Comparison of ENCODE assay signal across 8 mouse cellular contexts in the genomic region with DNA sequence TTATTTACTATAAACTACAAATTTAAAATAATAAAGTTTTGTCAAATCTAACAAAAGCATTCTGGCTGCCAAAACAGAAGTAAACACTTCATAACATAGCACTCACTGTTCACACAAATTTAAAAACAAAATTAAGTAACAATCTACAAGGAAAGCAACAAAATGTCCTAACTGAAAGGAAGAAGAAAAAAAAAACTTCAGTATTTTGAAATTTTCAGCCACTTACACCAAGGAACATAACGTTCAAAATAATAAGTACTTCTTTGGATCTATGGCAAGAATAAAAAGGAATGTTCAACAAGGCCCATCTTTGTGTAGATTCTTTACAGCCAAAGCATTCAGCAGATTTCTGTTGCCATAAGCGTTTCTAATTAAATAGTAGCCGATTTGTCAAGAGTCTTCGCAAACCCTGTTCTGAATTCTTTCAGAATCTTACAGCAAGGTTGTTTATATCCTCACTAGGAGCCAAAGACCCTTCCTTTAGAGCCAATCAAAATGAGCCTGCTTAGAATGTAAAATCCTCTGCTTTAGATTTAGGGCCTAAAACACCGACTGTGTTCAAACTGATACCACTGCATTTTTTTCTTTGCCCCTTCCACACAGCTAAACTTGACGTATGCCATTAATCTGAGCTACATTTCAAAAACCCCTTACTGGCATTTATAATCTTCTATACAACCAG. TPM values are rescaled to one million over a fixed set of nuclear protein-coding genes. Genes with fewer than 3 reads are reported as not detected.
DNase-seq lines count a peak whose midpoint lies in the region; ATAC-seq lines count a peak whose summit lies in the region.

No protein-coding gene starts in this region.

- H3K27ac ChIP-seq in lung, embryonic 16.5 days (ENCODE audit: low read length): peak overlapping the region; percentile 66
- no peak overlapping the region for H3K27ac ChIP-seq in embryonic facial prominence, embryonic 12.5 days
- no peak overlapping the region for H3K27ac ChIP-seq in intestine, embryonic 16.5 days (ENCODE audit: low read length)
- H3K27ac ChIP-seq in neural tube, embryonic 15.5 days (replicated peaks): peak overlapping the region; percentile 98

- 3% methylated on average over 6 of the region's 6 CpGs for WGBS in lung, embryonic 16.5 days
- WGBS in embryonic facial prominence, embryonic 12.5 days: 8% methylated on average over 6 of the region's 6 CpGs
- 5% methylated on average over 6 of the region's 6 CpGs for WGBS in intestine, embryonic 16.5 days
- WGBS in neural tube, embryonic 15.5 days: 4% methylated on average over 6 of the region's 6 CpGs

- peak overlapping the region; percentile 98 for H3K9ac ChIP-seq in lung, embryonic 16.5 days (ENCODE audit: low read length)
- peak overlapping the region; percentile 98 for H3K9ac ChIP-seq in embryonic facial prominence, embryonic 12.5 days
- peak overlapping the region; percentile 96 for H3K9ac ChIP-seq in intestine, embryonic 16.5 days (ENCODE audit: low read depth, low read length)
- H3K9ac ChIP-seq in neural tube, embryonic 15.5 days (replicated peaks): peak overlapping the region; percentile 98

- no peak for DNase-seq in lung, postnatal 4 days
- DNase-seq in urinary bladder, adult 18-20 months (ENCODE audit: low spot score in 2 of 2): no peak
- DNase-seq in kidney, postnatal 25 days: no peak
- no peak for DNase-seq in cerebellum, postnatal 14 days

- H3K9me3 ChIP-seq in lung, embryonic 16.5 days (ENCODE audit: control insufficient read depth, low read length): no peaks in the 10 kb centered on the region
- no peaks in the 10 kb centered on the region for H3K9me3 ChIP-seq in embryonic facial prominence, embryonic 12.5 days
- no peaks in the 10 kb centered on the region for H3K9me3 ChIP-seq in intestine, embryonic 16.5 days (ENCODE audit: control insufficient read depth, low read length)
- no peaks in the 10 kb centered on the region for H3K9me3 ChIP-seq in neural tube, embryonic 15.5 days (replicated peaks)

- peak overlapping the region; percentile 76 for H3K4me2 ChIP-seq in lung, embryonic 16.5 days (ENCODE audit: low read depth, low read length)
- H3K4me2 ChIP-seq in embryonic facial prominence, embryonic 12.5 days (replicated peaks): peak overlapping the region; percentile 81
- H3K4me2 ChIP-seq in intestine, embryonic 16.5 days (ENCODE audit: low read depth, low read length): peak overlapping the region; percentile 75
- peak overlapping the region; percentile 65 for H3K4me2 ChIP-seq in neural tube, embryonic 15.5 days

- H3K4me3 ChIP-seq in lung, embryonic 16.5 days (ENCODE audit: low read length): peak overlapping the region; percentile 99
- H3K4me3 ChIP-seq in embryonic facial prominence, embryonic 12.5 days: peak overlapping the region; percentile 87
- peak overlapping the region; percentile 90 for H3K4me3 ChIP-seq in intestine, embryonic 16.5 days (ENCODE audit: low read length)
- H3K4me3 ChIP-seq in neural tube, embryonic 15.5 days (replicated peaks): peak overlapping the region; percentile 93

- peaks cover 37% of the 10 kb centered on the region for H3K4me1 ChIP-seq in lung, embryonic 16.5 days (replicated peaks; ENCODE audit: control insufficient read depth, insufficient read depth, low read length)
- peaks cover 15% of the 10 kb centered on the region for H3K4me1 ChIP-seq in embryonic facial prominence, embryonic 12.5 days
- peaks cover 21% of the 10 kb centered on the region for H3K4me1 ChIP-seq in intestine, embryonic 16.5 days (ENCODE audit: control insufficient read depth, insufficient read depth, low read length)
- peaks cover 46% of the 10 kb centered on the region for H3K4me1 ChIP-seq in neural tube, embryonic 15.5 days

- H3K36me3 ChIP-seq in lung, embryonic 16.5 days (ENCODE audit: control insufficient read depth, insufficient read depth, low read length): no peaks in the 10 kb centered on the region
- no peaks in the 10 kb centered on the region for H3K36me3 ChIP-seq in embryonic facial prominence, embryonic 12.5 days
- H3K36me3 ChIP-seq in intestine, embryonic 16.5 days (ENCODE audit: control insufficient read depth, insufficient read depth, low read length): no peaks in the 10 kb centered on the region
- no peaks in the 10 kb centered on the region for H3K36me3 ChIP-seq in neural tube, embryonic 15.5 days

- H3K27me3 ChIP-seq in lung, embryonic 16.5 days (ENCODE audit: control insufficient read depth, insufficient read depth, low read depth, low read length): no peaks in the 10 kb centered on the region
- H3K27me3 ChIP-seq in embryonic facial prominence, embryonic 12.5 days: no peaks in the 10 kb centered on the region
- no peaks in the 10 kb centered on the region for H3K27me3 ChIP-seq in intestine, embryonic 16.5 days (replicated peaks; ENCODE audit: control insufficient read depth, insufficient read depth, low read length)
- H3K27me3 ChIP-seq in neural tube, embryonic 15.5 days (replicated peaks): no peaks in the 10 kb centered on the region

- ATAC-seq in lung, embryonic 16.5 days (ENCODE audit: low read depth): no peak
- no peak for ATAC-seq in embryonic facial prominence, embryonic 12.5 days (ENCODE audit: insufficient number of reproducible peaks, insufficient read depth, low FRiP score, low TSS enrichment)
- ATAC-seq in intestine, embryonic 16.5 days: no peak
- no peak for ATAC-seq in neural tube, embryonic 15.5 days (ENCODE audit: low FRiP score)

RNA-seq across cellular contexts. Expression of a gene that starts 1.9 kb away (rescaled TPM):
- polyA plus RNA-seq in lung, embryonic 16.5 days (2015; fragmentation: Nextera tagmentation; extraction: Ambion mirVana): 8.8 and 8.9 TPM in 2 replicates
- polyA plus RNA-seq in embryonic facial prominence, embryonic 12.5 days (2016; fragmentation: Nextera tagmentation; extraction: Ambion mirVana): 10.3 and 10.6 TPM in 2 replicates
- polyA plus RNA-seq in intestine, embryonic 16.5 days (2015; fragmentation: Nextera tagmentation; extraction: Ambion mirVana): 4.3 and 5.5 TPM in 2 replicates
- polyA plus RNA-seq in neural tube, embryonic 15.5 days (2015; fragmentation: Nextera tagmentation; extraction: Ambion mirVana): 10.3 and 12.9 TPM in 2 replicates

Comparison
In these comparisons a context has a peak if more than half of its experiments do, and no peak if none do; other contexts are left out.
1. H3K27ac ChIP-seq: peak in lung, embryonic 16.5 days (single experiment) and neural tube, embryonic 15.5 days (single experiment); none in embryonic facial prominence, embryonic 12.5 days (single experiment) and intestine, embryonic 16.5 days (single experiment).
2. Peak in every context shown above with its lines, with median percentiles within 50 percentile points of each other: H3K4me2 ChIP-seq, H3K4me3 ChIP-seq and H3K9ac ChIP-seq.